Mouse (Mus musculus) heart, adult 2 months (tissue): ENCODE measurements around the gene Nhsl2. TPM values are rescaled to one million over a fixed set of nuclear protein-coding genes. Genes with fewer than 3 reads are reported as not detected.
A peak's percentile ranks its signal among the peaks of the same experiment; 100 is the strongest.

Experiments
- DNase-seq, 2 experiments: peaks; one replicate each; pipeline ENCODE4 v3.0.0; 2021
- H3K27ac ChIP-seq: fragments of 200-600 bp; 2 replicates; pipeline ENCODE4 v1.8.1; 2022
- H3K27me3 ChIP-seq: fragments of 200-500 bp; 2 replicates; pipeline ENCODE4 v1.6.1; 2012; ENCODE audit warnings: mild to moderate bottlenecking, low read length, inconsistent platforms, mixed read lengths; ENCODE audit not compliant: control insufficient read depth, insufficient read depth
- H3K36me3 ChIP-seq: fragments of 200-500 bp; 2 replicates; pipeline ENCODE4 v1.6.1; 2012; ENCODE audit warnings: low read length, inconsistent platforms; ENCODE audit not compliant: control insufficient read depth, insufficient read depth
- H3K4me1 ChIP-seq: fragments of 200-500 bp; 2 replicates; pipeline ENCODE4 v1.6.1; 2011; ENCODE audit warnings: low read length; ENCODE audit not compliant: control insufficient read depth, insufficient read depth
- H3K4me3 ChIP-seq: fragments of 200-600 bp; 2 replicates; pipeline ENCODE4 v1.8.1; 2022
- H3K79me2 ChIP-seq: fragments of 200-500 bp; replicated peaks from 2 replicates; pipeline ENCODE4 v1.6.1; 2012; ENCODE audit warnings: mild to moderate bottlenecking, inconsistent platforms, low read length, moderate library complexity, mixed read lengths; ENCODE audit not compliant: control insufficient read depth, insufficient read depth
- H3K9ac ChIP-seq: fragments of 200-500 bp; 2 replicates; pipeline ENCODE4 v1.6.1; 2012; ENCODE audit warnings: low read depth, mild to moderate bottlenecking, control low read depth, inconsistent platforms, low read length, mixed read lengths
- CTCF ChIP-seq: fragments of 200-600 bp; IDR thresholded peaks from 2 replicates; pipeline ENCODE4 v1.8.1; 2022; ENCODE audit warnings: antibody characterized with exemption, mild to moderate bottlenecking, moderate library complexity
- EP300 ChIP-seq: fragments of 200-500 bp; IDR thresholded peaks from 2 replicates; pipeline ENCODE4 v1.6.1; 2011; ENCODE audit warnings: low read depth, low read length, control low read depth; ENCODE audit not compliant: insufficient read depth
- POLR2A ChIP-seq: fragments of 200-500 bp; IDR thresholded peaks from 2 replicates; pipeline ENCODE4 v1.6.1; 2011; ENCODE audit warnings: mild to moderate bottlenecking, low read depth, low read length, control low read depth; ENCODE audit not compliant: insufficient read depth
- WGBS: fragments of 180-500 bp; shearing (Covaris S2); methylation state at CpG from one replicate; pipeline ENCODE4 v1.1.7; 2018; 5-methylcytosine and 5-hydroxymethylcytosine counted together
- intact Hi-C: fragments of 180-260 bp; cut with DNase I; formaldehyde crosslinking; loops from one replicate; pipeline ENCODE4 v1.15.1; 2025
- polyA plus RNA-seq: library from polyadenylated mRNA; depleted of rRNA; stranded (reverse); fragments of >200 nt; gene quantifications from 2 replicates; pipeline ENCODE4 v1.2.3, GENCODE M21; 2012
- total RNA-seq, 2 experiments: library from RNA; stranded (reverse); gene quantifications; 2 replicates each; pipeline ENCODE4 v1.2.3; 2021

Nhsl2 gene
- total and polyA plus RNA-seq, 3 experiments, result 1.4 to 4.2 (median 3.6) TPM

DNA sequence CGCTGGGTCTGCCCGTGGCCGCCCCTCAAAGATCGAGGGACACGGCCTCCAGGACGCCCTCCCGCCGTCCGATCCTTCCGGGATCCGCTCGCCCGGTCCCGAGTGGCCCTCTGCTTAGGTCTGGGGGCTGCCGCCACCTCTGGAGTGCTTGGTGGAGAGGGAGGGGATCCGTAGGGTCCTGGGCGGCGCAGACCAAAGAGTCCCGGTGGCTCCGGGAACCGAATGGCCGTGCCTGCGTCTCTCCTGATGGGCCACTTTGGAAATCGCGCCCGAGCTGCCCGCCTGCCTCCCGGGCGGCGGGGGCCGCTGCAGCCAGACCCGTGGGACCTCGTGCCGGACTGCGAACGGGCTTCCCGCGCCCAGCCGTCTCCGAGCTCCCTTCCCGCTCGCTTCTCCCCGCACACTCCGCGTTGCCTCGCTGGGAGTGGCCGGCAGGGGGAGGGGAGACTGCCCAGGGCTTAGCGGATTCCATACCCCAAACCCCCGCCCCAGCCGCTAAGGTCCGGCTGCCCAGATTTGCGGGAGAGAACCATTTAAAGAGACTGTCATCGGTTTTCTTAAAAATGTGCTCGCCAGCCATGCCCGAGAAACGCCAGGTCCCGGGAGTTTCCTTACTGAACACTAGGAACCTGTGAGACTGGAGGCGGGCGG, 841 bp downstream of the Nhsl2 start:
- peak overlapping the region; percentile 45 for H3K9ac ChIP-seq
- WGBS, result 18% methylated on average over 59 of the region's 59 CpGs

DNA sequence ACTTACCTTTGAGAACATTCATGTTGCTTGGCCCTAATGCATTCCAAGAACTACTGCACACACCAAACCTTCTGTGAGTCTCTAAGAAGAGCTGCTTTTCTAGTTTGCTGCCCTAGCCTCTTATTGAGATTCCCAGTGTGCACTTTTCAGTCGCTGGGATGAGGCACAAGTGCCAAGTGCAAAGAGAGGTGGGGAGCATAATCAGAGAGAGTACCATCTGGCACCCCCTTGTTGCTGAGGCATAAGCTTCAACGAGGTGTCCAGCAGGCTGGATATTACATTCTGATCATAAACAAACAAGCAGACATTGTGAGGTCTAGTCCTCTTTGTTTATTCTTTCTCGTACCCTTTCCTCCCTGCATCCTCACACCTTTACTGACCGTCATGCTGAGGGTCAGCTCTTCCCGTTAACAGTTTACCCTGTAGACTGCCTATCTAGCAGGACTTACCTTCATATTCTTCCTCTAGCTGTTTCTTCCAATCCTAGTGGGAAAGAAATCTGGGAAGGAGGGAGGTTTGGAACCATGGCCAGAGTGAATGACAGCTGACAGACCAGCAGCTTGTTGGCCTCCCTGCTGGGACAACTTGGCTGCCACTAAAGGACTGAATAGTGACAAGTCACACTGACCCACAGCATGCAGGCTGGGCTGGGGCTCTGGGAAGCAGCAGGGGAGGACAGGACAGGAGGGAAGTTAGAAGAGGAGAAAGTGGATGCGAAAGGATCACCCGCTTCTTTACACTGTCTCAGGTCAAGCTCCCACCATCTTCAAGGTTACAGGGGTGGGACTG, 2.6 kb downstream of the Nhsl2 start:
- no peak overlapping the region for H3K9ac ChIP-seq
- intact Hi-C loops, result no loop called here
- no peaks in the 10 kb centered on the region for H3K4me1 ChIP-seq
- H3K79me2 ChIP-seq, result no peaks in the 10 kb centered on the region
- no peak overlapping the region for H3K27ac ChIP-seq
- 81% methylated on average over 7 of the region's 7 CpGs for WGBS
- no peak for TF ChIP-seq POLR2A
- no peaks in the 10 kb centered on the region for H3K36me3 ChIP-seq
- no peak for DNase-seq
- H3K4me3 ChIP-seq, result no peak overlapping the region
- H3K27me3 ChIP-seq, result peaks cover 10% of the 10 kb centered on the region

More for the DNA sequence above, 841 bp downstream of the Nhsl2 start:
- DNase-seq, result peak; percentile 7 to 26
- intact Hi-C loops, result no loop called here
- peaks cover 10% of the 10 kb centered on the region for H3K27me3 ChIP-seq
- TF ChIP-seq POLR2A, result no peak
- peak; percentile 27 for TF ChIP-seq CTCF
- TF ChIP-seq EP300, result no peak
- no peak overlapping the region for H3K27ac ChIP-seq
- no peaks in the 10 kb centered on the region for H3K36me3 ChIP-seq
- peak overlapping the region; percentile 43 for H3K4me3 ChIP-seq
- no peaks in the 10 kb centered on the region for H3K4me1 ChIP-seq
- H3K79me2 ChIP-seq, result no peaks in the 10 kb centered on the region

DNA sequence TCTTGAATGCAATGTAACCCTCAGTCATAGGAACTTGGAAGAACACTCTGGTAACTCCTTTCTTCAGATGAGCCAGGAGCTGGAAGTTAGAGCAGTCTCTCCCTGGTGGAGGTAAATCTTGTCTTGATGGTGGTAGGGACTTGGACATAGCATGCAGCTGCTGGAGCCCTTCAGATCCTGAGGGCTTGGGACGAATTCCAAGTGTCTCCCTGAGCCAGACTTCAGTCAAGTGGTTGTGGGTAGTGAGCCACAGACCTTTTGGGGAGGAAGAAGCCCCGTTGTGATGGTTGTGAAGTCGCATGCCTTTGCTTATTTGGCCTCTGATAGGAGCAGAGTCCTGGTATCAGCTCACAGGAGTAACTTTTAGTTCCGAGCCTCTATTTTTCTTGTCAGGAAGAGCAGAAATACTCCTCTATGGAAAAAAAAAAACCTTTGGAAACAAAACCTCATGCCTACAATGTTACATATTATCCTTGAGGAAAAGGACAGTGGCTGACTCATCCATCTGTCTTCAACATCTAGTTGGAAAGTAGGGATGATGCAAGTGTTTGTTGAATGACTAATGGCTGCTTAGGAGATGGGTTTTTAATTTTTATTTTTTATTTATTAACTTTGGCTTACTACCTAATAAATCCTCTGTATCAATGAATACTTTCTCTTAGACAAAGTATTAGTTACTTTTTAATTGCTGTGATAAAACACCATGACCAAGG, 14.6 kb downstream of the Nhsl2 start:
- H3K4me1 ChIP-seq, result no peaks in the 10 kb centered on the region
- no peak overlapping the region for H3K9ac ChIP-seq
- no peak for TF ChIP-seq POLR2A
- no peak for TF ChIP-seq CTCF
- no peak for TF ChIP-seq EP300
- DNase-seq, result no peak
- no peaks in the 10 kb centered on the region for H3K79me2 ChIP-seq
- H3K27ac ChIP-seq, result no peak overlapping the region
- WGBS, result 40% methylated on average over 4 of the region's 4 CpGs
- intact Hi-C loops, result no loop called here
- H3K27me3 ChIP-seq, result no peaks in the 10 kb centered on the region
- H3K36me3 ChIP-seq, result no peaks in the 10 kb centered on the region
- no peak overlapping the region for H3K4me3 ChIP-seq

DNA sequence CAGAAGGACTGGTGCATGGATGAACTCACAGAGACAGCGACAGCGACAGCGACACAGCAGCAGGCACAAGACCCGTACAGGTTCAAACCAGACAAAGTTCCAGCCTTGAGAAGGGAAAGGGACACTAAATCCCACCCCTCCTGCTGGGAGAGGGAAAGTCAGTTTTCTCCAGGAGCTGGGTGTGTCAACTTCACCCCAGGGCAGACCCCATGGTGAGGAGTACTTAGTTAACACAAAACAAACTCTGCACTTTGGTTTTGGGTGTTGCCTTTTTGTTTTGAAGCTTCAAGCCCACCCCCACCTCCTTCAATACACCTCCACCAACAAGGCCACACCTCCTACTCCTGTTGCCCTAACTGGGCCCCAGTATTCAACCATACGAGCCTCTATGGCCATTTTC, 15.6 kb downstream of the Nhsl2 start:
- no peak for DNase-seq
- intact Hi-C loops, result no loop called here
- TF ChIP-seq POLR2A, result no peak
- Histone ChIP-seq H3K4me3 (no peak overlapping the region), H3K79me2 (no peaks in the 10 kb centered on the region), H3K27me3 (no peaks in the 10 kb centered on the region), H3K9ac (no peak overlapping the region), H3K27ac (no peak overlapping the region), H3K4me1 (no peaks in the 10 kb centered on the region), H3K36me3 (no peaks in the 10 kb centered on the region)
- WGBS, result 86% methylated on average over 5 of the region's 5 CpGs

GRCm38 (mm10) chrX:101874147-101874546, 25.0 kb downstream of the Nhsl2 start:
- Histone ChIP-seq H3K79me2 (no peaks in the 10 kb centered on the region), H3K9ac (no peak overlapping the region), H3K4me1 (peaks cover 4% of the 10 kb centered on the region), H3K4me3 (no peak overlapping the region), H3K36me3 (no peaks in the 10 kb centered on the region), H3K27me3 (no peaks in the 10 kb centered on the region), H3K27ac (no peak overlapping the region)
- intact Hi-C loops, result no loop called here
- TF ChIP-seq EP300, result no peak
- no peak for TF ChIP-seq POLR2A
- no peak for TF ChIP-seq CTCF
- DNase-seq, result no peak
- 49% methylated on average over 3 of the region's 3 CpGs for WGBS

- no peak overlapping the region for H3K9ac ChIP-seq
- no peaks in the 10 kb centered on the region for H3K79me2 ChIP-seq
- no peak overlapping the region for H3K27ac ChIP-seq
- peaks cover 4% of the 10 kb centered on the region for H3K4me1 ChIP-seq
- WGBS, result 36% methylated on average over 2 of the region's 2 CpGs
- H3K36me3 ChIP-seq, result no peaks in the 10 kb centered on the region
- no peaks in the 10 kb centered on the region for H3K27me3 ChIP-seq
- H3K4me3 ChIP-seq, result no peak overlapping the region
- intact Hi-C loops, result no loop called here
- no peak for TF ChIP-seq POLR2A
- TF ChIP-seq CTCF, result no peak
- TF ChIP-seq EP300, result no peak
- no peak for DNase-seq
Measured at GRCm38 (mm10) chrX:101874901-101875300, 25.7 kb downstream of the Nhsl2 start.
